Mouse (Mus musculus) bone marrow macrophage, adult 2 months (primary cell): ENCODE results near the gene Miga1. TPM values are rescaled to one million over a fixed set of nuclear protein-coding genes. Genes with fewer than 3 reads are reported as not detected.

ENCODE experiments used
- H3K27ac ChIP-seq: 2 replicates; pipeline ENCODE4 v1.5.1; 2012; ENCODE audit warnings: low read depth, low read length; ENCODE audit not compliant: insufficient read depth
- H3K4me1 ChIP-seq: 2 replicates; pipeline ENCODE4 v1.6.1; 2012; ENCODE audit warnings: low read length; ENCODE audit not compliant: control insufficient read depth, insufficient read depth
- H3K4me3 ChIP-seq: 2 replicates; pipeline ENCODE4 v1.5.1; 2012; ENCODE audit warnings: mild to moderate bottlenecking, low read length, moderate library complexity; ENCODE audit not compliant: insufficient read depth
- CTCF ChIP-seq: IDR thresholded peaks from 2 replicates; pipeline ENCODE4 v1.5.1; 2012; ENCODE audit warnings: low read depth, mild to moderate bottlenecking, low read length, moderate library complexity
- POLR2A ChIP-seq: IDR thresholded peaks from 2 replicates; pipeline ENCODE4 v1.6.1; 2012; ENCODE audit warnings: mild to moderate bottlenecking, low read depth, low read length, borderline replicate concordance
- polyA plus RNA-seq: library from polyadenylated mRNA; stranded (reverse); fragments of >200 nt; gene quantifications from 2 replicates; pipeline ENCODE4 v1.2.4, GENCODE M21; 2012; ENCODE audit not compliant: missing spikeins, insufficient read depth, insufficient read length

The Miga1 gene
- polyA plus RNA-seq, 1 experiment = 4.8 TPM

GRCm38 (mm10) chr3:152250487-152250886 is 89.7 kb downstream of the Miga1 start:
- Histone ChIP-seq H3K27ac (no peak overlapping the region), H3K4me3 (no peak overlapping the region), H3K4me1 (no peaks in the 10 kb centered on the region)
- TF ChIP-seq POLR2A = no peak
- no peak for TF ChIP-seq CTCF

DNA sequence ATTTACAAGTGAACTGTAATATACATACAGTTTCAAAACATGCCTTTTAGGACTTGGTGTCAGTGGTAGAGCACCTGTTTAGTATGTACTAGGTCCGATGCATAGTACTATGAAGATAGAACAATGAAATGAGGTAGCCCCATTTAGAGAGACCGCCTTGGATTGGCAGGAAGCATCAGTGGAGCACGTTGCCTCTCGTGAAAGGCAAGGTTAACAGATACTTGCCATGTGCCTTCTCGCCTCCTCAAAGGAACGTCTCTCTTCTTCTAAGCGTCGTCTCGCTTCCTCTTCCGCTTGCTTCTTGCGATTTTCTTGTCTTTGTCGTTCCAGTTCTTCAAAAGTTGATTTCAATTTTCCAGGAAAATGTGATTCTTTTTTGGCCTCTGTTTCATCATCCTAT is 92.5 kb downstream of the Miga1 start:
- Histone ChIP-seq H3K4me1 (no peaks in the 10 kb centered on the region), H3K4me3 (no peak overlapping the region), H3K27ac (no peak overlapping the region)
- TF ChIP-seq POLR2A (no peak), CTCF (no peak)

DNA sequence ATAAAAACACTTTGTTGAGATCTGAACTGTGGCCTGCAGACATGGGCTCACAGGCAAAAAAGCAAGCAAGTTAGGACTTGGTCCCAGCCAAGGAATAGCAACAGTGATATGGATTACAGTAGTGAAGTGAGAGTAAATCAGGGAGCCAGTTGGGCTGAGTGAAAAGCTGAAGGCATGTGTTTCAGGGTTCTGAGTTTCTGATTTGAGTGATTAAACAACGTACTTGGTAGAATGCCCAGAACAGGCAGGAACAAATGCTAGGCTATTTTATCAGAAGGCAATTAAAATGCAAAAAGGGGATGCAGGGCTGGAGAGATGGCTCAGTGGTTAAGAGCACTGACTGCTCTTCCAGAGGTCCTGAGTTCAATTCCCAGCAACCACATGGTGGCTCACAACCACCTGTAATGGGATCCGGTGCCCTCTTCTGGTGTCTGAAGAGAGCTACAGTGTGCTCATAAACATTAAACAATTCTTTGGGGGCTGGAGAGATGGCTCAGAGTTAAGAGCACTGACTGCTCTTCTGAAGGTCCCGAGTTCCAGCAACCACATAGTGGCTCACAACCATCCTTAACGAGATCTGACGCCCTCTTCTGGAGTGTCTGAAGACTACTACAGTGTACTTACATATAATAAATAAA is 94.8 kb downstream of the Miga1 start:
- Histone ChIP-seq H3K4me3 (no peak overlapping the region), H3K4me1 (no peaks in the 10 kb centered on the region), H3K27ac (no peak overlapping the region)
- TF ChIP-seq CTCF (no peak), POLR2A (no peak)

- H3K27ac ChIP-seq = no peak overlapping the region
- H3K4me3 ChIP-seq = no peak overlapping the region
- TF ChIP-seq POLR2A (no peak), CTCF (no peak)
- H3K4me1 ChIP-seq = no peaks in the 10 kb centered on the region
Observed at GRCm38 (mm10) chr3:152243304-152243703, 96.9 kb downstream of the Miga1 start.

DNA sequence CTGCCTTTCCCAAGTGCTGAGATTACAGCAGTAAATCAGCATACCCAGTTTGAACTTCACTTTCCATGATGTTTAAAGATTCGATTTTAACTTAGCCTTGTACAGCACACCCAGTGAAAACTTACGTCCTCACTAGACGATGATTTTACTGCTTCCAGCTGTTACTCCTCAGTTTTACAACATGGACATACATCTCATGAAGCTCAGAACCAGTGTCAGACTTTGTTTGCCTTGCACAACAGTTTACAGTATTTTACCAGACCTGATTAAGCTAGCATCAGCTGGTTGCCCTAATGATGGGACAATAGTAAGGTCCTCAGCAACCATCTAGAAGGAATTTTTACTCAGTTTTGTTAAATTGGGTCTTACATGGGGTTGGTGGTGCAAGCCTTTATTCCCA is 99.1 kb downstream of the Miga1 start:
- Histone ChIP-seq H3K4me3 (no peak overlapping the region), H3K27ac (no peak overlapping the region), H3K4me1 (no peaks in the 10 kb centered on the region)
- no peak for TF ChIP-seq POLR2A

DNA sequence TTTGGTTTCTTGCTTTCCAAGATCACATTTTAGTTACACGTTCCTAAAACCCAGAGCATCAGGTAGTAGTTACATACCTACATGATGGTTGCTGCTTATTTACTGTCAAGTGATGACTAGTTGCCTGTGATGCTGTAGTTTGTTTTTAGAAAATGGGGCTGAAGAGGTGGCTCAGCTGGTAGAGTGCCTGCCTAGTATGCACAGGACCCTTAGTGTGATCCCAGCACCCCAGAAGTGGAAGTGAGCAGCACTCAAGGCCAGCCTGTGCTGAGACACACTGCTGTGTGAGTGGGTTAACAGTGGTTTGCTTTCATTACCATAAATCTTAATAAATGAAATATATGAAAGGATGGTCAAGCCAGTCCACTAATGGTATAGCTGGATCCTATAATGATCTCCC is 100.6 kb downstream of the Miga1 start:
- no peaks in the 10 kb centered on the region for H3K4me1 ChIP-seq
- no peak for TF ChIP-seq POLR2A
- no peak for TF ChIP-seq CTCF
- no peak overlapping the region for H3K4me3 ChIP-seq
- no peak overlapping the region for H3K27ac ChIP-seq

GRCm38 (mm10) chr3:152238836-152239235 is 101.4 kb downstream of the Miga1 start:
- Histone ChIP-seq H3K4me1 (0 out of 2 replicates have a peak, but pooled peaks cover 2% of the 10 kb centered on the region), H3K4me3 (no peak overlapping the region), H3K27ac (no peak overlapping the region)
- TF ChIP-seq CTCF = no peak
- no peak for TF ChIP-seq POLR2A

- H3K27ac ChIP-seq = no peak overlapping the region
- no peak overlapping the region for H3K4me3 ChIP-seq
- no peak for TF ChIP-seq POLR2A
- 0 out of 2 replicates have a peak, but pooled peaks cover 2% of the 10 kb centered on the region for H3K4me1 ChIP-seq
Observed at GRCm38 (mm10) chr3:152235805-152236204, 104.4 kb downstream of the Miga1 start.

GRCm38 (mm10) chr3:152235238-152235637 is 105.0 kb downstream of the Miga1 start:
- no peak overlapping the region for H3K27ac ChIP-seq
- TF ChIP-seq CTCF (no peak), POLR2A (no peak)
- H3K4me1 ChIP-seq = 0 out of 2 replicates have a peak, but pooled peaks cover 2% of the 10 kb centered on the region
- no peak overlapping the region for H3K4me3 ChIP-seq

GRCm38 (mm10) chr3:152231333-152232100 is 108.7 kb downstream of the Miga1 start:
- no peak overlapping the region for H3K4me3 ChIP-seq
- no peak for TF ChIP-seq CTCF
- TF ChIP-seq POLR2A = no peak
- H3K27ac ChIP-seq = no peak overlapping the region
- H3K4me1 ChIP-seq = 0 out of 2 replicates have a peak, but pooled peaks cover 2% of the 10 kb centered on the region
